Mouse (Mus musculus) stomach, embryonic 16.5 days (tissue): Measurements from ENCODE around the gene Ncam1. TPM values are rescaled to one million over a fixed set of nuclear protein-coding genes. Genes with fewer than 3 reads are reported as not detected.

Experiments used
- ATAC-seq: fragments of 200-750 bp; cut with Nextera tagmentation; 2 replicates; pipeline ENCODE4 v1.8.0; 2017; ENCODE audit warnings: moderate number of reproducible peaks, moderate TSS enrichment; ENCODE audit not compliant: insufficient read depth, low FRiP score
- H3K27ac ChIP-seq: fragments of 300-500 bp; sonication (generic); 2 replicates; pipeline ENCODE4 v1.5.1; 2014; ENCODE audit warnings: low read length
- H3K27me3 ChIP-seq: fragments of 300-500 bp; sonication (generic); 2 replicates; pipeline ENCODE4 v1.6.1; 2014; ENCODE audit warnings: low read length, control low read depth, mixed read lengths; ENCODE audit not compliant: control insufficient read depth, insufficient read depth
- H3K36me3 ChIP-seq: fragments of 300-500 bp; sonication (generic); 2 replicates; pipeline ENCODE4 v1.6.1; 2014; ENCODE audit warnings: low read length; ENCODE audit not compliant: control insufficient read depth, insufficient read depth
- H3K4me1 ChIP-seq: fragments of 300-500 bp; sonication (generic); 2 replicates; pipeline ENCODE4 v1.6.1; 2014; ENCODE audit warnings: low read length, control low read depth, mixed read lengths; ENCODE audit not compliant: control insufficient read depth, insufficient read depth
- H3K4me2 ChIP-seq: fragments of 300-500 bp; sonication (generic); 2 replicates; pipeline ENCODE4 v1.6.1; 2014; ENCODE audit warnings: low read depth, low read length, mixed read lengths
- H3K4me3 ChIP-seq: fragments of 300-500 bp; sonication (generic); replicated peaks from 2 replicates; pipeline ENCODE4 v1.5.1; 2014; ENCODE audit warnings: mild to moderate bottlenecking, low read length
- H3K9ac ChIP-seq: fragments of 300-500 bp; sonication (generic); 2 replicates; pipeline ENCODE4 v1.6.1; 2014; ENCODE audit warnings: low read length
- H3K9me3 ChIP-seq: fragments of 300-500 bp; sonication (generic); replicated peaks from 2 replicates; pipeline ENCODE4 v1.6.1; 2016; ENCODE audit warnings: low read length, control low read depth; ENCODE audit not compliant: control insufficient read depth
- WGBS: fragments of 180-500 bp; shearing (Covaris S2); extraction: QIAGEN DNeasy Blood & Tissue Kit; methylation state at CpG from one replicate; pipeline ENCODE4 v1.1.7; 2014; 5-methylcytosine and 5-hydroxymethylcytosine counted together
- polyA plus RNA-seq: library from polyadenylated mRNA; unstranded; fragments of >200 nt; fragmentation: Nextera tagmentation; extraction: Ambion mirVana; gene quantifications from 2 replicates; pipeline ENCODE4 v1.2.1, GENCODE M21; 2015

Gene Ncam1
- polyA plus RNA-seq, 1 experiment from 2014 or later, result 114 TPM

DNA sequence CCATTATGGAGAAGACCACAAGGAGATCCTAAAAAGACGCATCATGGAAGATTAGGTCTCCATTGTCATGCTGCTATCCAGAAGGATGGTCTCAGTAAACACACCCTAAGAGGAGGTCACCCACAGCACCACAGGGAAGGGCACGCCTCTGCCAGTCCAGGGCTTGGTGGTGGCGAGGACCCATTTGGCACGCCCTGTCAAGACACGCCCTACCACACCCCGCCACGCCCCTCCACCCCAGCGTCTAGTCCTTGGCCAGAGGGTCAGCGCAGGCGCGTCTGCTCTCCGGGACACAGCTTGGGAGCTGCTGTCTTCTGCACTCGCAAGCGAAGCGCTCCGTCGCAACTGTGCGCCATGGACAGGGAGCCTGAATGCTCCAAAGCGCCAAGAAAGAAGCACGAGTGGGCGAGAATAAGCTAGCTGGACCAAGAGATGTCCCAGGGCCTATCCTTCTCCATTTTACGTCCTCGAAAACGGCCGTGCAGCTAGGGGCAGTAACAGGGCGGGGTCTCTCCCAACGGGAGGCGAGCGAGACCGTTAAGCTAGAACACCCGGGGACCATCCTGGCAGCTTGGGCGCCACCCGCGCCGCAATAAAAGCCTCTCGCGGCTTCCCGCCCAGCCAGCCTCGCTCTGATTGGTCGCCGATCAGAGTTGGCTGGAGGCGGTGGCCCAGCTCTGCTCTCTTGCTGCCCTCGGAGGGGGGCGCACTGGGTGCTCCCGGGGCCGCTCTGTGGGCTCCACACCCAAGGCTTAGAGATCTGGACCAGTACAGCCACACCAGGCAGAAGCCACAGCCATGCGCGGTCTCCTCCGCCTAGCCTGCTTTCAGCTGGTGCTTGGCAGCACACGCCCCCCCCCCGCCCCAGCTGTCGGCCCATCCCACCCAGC is 1.9 kb downstream of the Ncam1 start:
- WGBS, result under 1% methylated on average over 52 of the region's 52 CpGs
- Histone ChIP-seq H3K27me3 (peaks cover 15% of the 10 kb centered on the region; the same call in 1 of the 2 replicates), H3K4me3 (peak overlapping the region; percentile 58), H3K4me2 (peak overlapping the region; percentile 66), H3K9ac (peak overlapping the region; percentile 72), H3K27ac (peak overlapping the region; percentile 61), H3K36me3 (no peaks in the 10 kb centered on the region), H3K4me1 (peaks cover 12% of the 10 kb centered on the region; the same call in 1 of the 2 replicates), H3K9me3 (no peaks in the 10 kb centered on the region)
- peak; percentile 74 for ATAC-seq

- Histone ChIP-seq H3K9ac (no peak overlapping the region), H3K4me3 (no peak overlapping the region), H3K36me3 (no peaks in the 10 kb centered on the region), H3K4me1 (peaks cover 12% of the 10 kb centered on the region; the same call in 1 of the 2 replicates), H3K4me2 (no peak overlapping the region), H3K9me3 (no peaks in the 10 kb centered on the region), H3K27ac (no peak overlapping the region), H3K27me3 (peaks cover 11% of the 10 kb centered on the region; the same call in 1 of the 2 replicates)
- WGBS, result 66% methylated on average over 5 of the region's 5 CpGs
- ATAC-seq, result no peak
Measured at GRCm38 (mm10) chr9:49795881-49796280, 2.8 kb downstream of the Ncam1 start.

DNA sequence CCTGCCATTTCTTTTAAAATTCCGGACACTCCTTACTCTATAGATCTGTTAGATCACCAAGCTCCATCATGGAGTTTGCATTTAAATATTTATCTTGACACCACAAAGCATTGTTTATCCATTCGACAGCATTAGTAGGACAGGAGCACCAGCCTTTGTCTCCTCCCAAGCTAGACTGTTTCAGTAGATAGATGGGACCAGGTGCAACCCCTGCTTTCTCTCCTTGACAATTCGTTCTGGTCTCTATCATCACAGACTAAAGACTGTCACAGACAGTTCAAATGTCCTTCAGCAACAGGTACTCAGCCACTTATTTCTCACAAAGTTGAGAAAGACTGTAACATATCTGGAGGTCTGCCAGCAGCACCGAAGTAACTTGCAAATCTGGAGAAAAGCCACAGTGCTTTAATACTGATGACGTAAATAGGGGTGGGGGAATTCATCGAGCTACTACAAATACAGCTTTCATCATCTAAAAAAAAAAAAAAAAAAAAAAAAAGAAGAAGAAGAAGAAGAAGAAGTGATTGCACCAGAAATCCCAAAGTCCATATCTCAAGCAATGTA is 4.7 kb downstream of the Ncam1 start:
- Histone ChIP-seq H3K4me2 (no peak overlapping the region), H3K27ac (no peak overlapping the region), H3K4me1 (peaks cover 12% of the 10 kb centered on the region; the same call in 1 of the 2 replicates), H3K27me3 (peaks cover 6% of the 10 kb centered on the region; the same call in 1 of the 2 replicates), H3K36me3 (no peaks in the 10 kb centered on the region), H3K9ac (no peak overlapping the region), H3K4me3 (no peak overlapping the region), H3K9me3 (no peaks in the 10 kb centered on the region)
- WGBS, result 24% methylated on average over 6 of the region's 6 CpGs
- ATAC-seq, result no peak

GRCm38 (mm10) chr9:49793241-49793640 is 5.5 kb downstream of the Ncam1 start:
- H3K9me3 ChIP-seq, result no peaks in the 10 kb centered on the region
- peaks cover 6% of the 10 kb centered on the region; the same call in 1 of the 2 replicates for H3K27me3 ChIP-seq
- H3K27ac ChIP-seq, result no peak overlapping the region
- no peak overlapping the region for H3K9ac ChIP-seq
- H3K4me3 ChIP-seq, result no peak overlapping the region
- H3K36me3 ChIP-seq, result no peaks in the 10 kb centered on the region
- no peak overlapping the region for H3K4me2 ChIP-seq
- 73% methylated on average over 2 of the region's 2 CpGs for WGBS
- ATAC-seq, result no peak
- H3K4me1 ChIP-seq, result peaks cover 12% of the 10 kb centered on the region; the same call in 1 of the 2 replicates

DNA sequence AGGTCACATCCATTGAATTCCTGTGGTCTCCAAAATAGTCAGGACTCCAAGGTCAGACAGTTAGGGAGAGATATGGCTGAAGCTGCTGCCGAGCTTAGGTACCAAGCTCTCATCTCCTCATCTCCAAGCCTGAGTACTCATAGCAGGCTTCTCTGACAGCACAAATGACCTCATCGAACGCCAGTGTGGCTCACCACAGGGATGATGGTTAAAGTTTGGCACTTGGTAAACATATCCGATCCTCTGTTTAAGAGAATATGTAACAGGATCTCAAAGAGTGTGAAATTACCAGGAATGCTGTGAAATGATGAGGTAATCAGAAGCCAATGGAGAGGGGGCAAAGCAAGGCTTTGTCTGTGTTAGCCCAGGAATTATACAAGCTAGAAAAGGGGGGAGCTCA is 6.1 kb downstream of the Ncam1 start:
- no peak for ATAC-seq
- Histone ChIP-seq H3K27ac (no peak overlapping the region), H3K4me3 (no peak overlapping the region), H3K4me1 (peaks cover 12% of the 10 kb centered on the region; the same call in 1 of the 2 replicates), H3K4me2 (no peak overlapping the region), H3K9ac (no peak overlapping the region), H3K9me3 (no peaks in the 10 kb centered on the region), H3K27me3 (peaks cover 6% of the 10 kb centered on the region; the same call in 1 of the 2 replicates), H3K36me3 (no peaks in the 10 kb centered on the region)
- 52% methylated on average over 4 of the region's 4 CpGs for WGBS

DNA sequence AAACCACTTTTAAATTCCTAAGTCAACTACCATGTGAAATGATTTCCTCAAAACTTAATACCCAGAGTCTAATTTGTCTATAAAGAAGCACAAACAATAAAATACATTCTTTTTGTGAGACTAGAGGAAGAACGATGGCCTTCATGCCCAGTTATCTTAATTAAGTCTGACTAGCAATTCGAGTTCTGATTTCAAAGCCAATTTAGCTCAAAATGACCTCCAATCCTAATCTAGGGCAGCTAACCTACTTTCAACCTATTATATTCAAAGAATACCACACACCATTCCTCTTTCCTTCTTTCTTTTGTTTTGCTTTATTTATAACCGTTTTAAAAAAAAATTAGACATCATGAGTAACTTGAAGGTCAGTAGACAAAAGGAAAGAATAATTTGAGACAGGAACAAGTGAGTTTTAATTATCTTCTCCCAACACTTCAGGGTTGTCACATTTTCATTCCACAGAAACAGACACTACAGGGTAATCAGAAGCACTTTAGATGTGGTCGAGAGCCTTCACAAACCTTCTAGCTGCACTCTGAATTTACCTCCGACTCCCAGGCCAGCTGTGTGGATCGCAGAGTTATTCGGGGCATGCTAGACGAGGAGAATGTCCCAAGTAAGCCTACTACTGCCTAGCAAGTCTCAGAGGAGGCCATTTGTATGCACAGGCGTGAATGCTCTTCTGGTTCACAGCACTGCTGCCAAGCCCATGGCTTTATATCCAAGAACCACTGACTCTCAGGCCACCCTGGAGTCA is 17.5 kb downstream of the Ncam1 start:
- Histone ChIP-seq H3K36me3 (no peaks in the 10 kb centered on the region), H3K4me2 (no peak overlapping the region), H3K27ac (no peak overlapping the region), H3K9ac (no peak overlapping the region), H3K9me3 (no peaks in the 10 kb centered on the region), H3K4me3 (no peak overlapping the region), H3K27me3 (no peaks in the 10 kb centered on the region), H3K4me1 (no peaks in the 10 kb centered on the region)
- no peak for ATAC-seq
- 82% methylated on average over 9 of the region's 9 CpGs for WGBS

- no peaks in the 10 kb centered on the region for H3K4me1 ChIP-seq
- no peak for ATAC-seq
- no peaks in the 10 kb centered on the region for H3K9me3 ChIP-seq
- 73% methylated on average over 7 of the region's 7 CpGs for WGBS
- no peak overlapping the region for H3K4me2 ChIP-seq
- H3K9ac ChIP-seq, result no peak overlapping the region
- H3K27ac ChIP-seq, result no peak overlapping the region
- H3K4me3 ChIP-seq, result no peak overlapping the region
- H3K36me3 ChIP-seq, result no peaks in the 10 kb centered on the region
- H3K27me3 ChIP-seq, result no peaks in the 10 kb centered on the region
Measured at GRCm38 (mm10) chr9:49777015-49777637, 21.6 kb downstream of the Ncam1 start.

DNA sequence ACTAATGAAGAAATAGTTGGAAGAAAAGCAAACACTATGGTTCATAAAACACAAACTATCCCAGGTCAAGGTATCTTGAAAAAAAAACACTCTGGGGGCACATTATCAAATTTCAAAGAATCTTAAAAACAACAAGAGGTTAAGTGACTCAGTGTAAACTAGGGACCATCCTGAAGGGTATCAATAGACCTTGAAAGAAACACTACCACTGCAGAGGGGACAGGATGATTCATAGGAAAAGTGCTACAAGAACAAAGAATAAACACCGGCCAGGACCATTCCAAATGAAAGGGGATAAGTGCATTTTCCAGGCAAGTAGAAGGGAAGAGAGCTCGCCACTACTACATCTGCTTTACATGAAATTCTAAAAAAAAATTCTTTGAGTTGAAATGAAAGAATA is 32.1 kb downstream of the Ncam1 start:
- WGBS, result 44% methylated on average over 2 of the region's 2 CpGs
- no peaks in the 10 kb centered on the region for H3K9me3 ChIP-seq
- H3K4me2 ChIP-seq, result no peak overlapping the region
- H3K27me3 ChIP-seq, result no peaks in the 10 kb centered on the region
- H3K9ac ChIP-seq, result no peak overlapping the region
- H3K36me3 ChIP-seq, result no peaks in the 10 kb centered on the region
- no peak for ATAC-seq
- H3K4me1 ChIP-seq, result no peaks in the 10 kb centered on the region
- no peak overlapping the region for H3K4me3 ChIP-seq
- no peak overlapping the region for H3K27ac ChIP-seq
